ENCODE assay signal across 8 mouse cellular contexts in the genomic region with DNA sequence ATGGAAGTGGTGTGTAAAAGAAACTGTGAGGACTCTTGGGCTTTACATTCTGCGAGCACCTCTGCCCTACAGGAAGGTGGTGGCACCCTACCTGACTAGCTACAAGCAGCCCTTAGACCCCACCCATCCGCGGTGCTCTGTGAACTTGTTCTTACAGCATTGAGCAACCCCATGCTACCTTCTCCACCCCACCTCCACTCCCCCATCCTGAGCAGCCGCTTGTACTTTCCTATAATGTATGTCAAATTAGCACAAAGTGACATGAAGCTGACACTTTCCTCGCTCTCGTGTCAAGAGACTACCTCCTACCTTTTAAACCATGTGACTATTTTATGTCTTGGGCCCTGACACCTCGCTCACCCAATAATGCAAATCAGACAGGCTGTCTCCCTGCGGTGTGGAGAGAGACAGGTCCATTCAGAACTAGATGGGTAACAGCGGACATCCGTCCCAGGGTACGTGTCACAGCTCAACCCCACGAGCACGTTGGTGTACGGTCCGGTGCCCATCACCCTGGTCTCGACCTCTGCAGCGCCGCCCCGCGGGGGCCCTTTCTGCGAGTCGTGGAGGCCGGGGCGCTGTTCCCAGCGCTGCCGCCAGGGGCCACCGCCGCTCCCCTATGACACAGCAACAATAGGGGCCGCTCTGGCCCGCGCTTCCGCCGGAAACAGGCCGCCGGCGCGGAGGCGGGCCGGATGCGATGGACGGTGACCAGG. TPM values are rescaled to one million over a fixed set of nuclear protein-coding genes. Genes with fewer than 3 reads are reported as not detected.
DNase-seq lines count a peak whose midpoint lies in the region; ATAC-seq lines count a peak whose summit lies in the region.

Gene Adrm1, plus strand, starts transcription at position 680 of the 716 bp plus-strand sequence.

- no peaks in the 10 kb centered on the region for H3K27me3 ChIP-seq in hindbrain, embryonic 15.5 days

- ATAC-seq in hindbrain, embryonic 15.5 days (ENCODE audit: low FRiP score, low read depth), result peak; percentile 99

- H3K9me3 ChIP-seq in hindbrain, embryonic 15.5 days, result no peaks in the 10 kb centered on the region

- WGBS in hindbrain, embryonic 15.5 days, result 6% methylated on average over 41 of the region's 41 CpGs

- H3K9ac ChIP-seq in hindbrain, embryonic 15.5 days, result peak within 1 kb of the TSS; percentile 98

- peak within 1 kb of the TSS; percentile 99 for H3K4me3 ChIP-seq in hindbrain, embryonic 15.5 days

- peak within 1 kb of the TSS; percentile 76 for H3K4me2 ChIP-seq in hindbrain, embryonic 15.5 days

- peak; percentile 94 for DNase-seq in R1 (ENCODE audit: low read depth, low spot score)
- DNase-seq in cerebellum, postnatal 25 days, result peak; percentile 99
- DNase-seq in frontal cortex, postnatal 36 days (ENCODE audit: low spot score in 2 of 2), result peak; percentile 96 to 98
- DNase-seq in left cerebral cortex, adult 11 months (ENCODE audit: low spot score), result peak; percentile 98
- peak; percentile 98 to 99 for DNase-seq in lung, postnatal 4 days
- peak; percentile 94 for DNase-seq in retina, postnatal 7 days (ENCODE audit: low read depth, low spot score)
- peak; percentile 98 for DNase-seq in urinary bladder, adult 2 months (ENCODE audit: low spot score)

- peak within 1 kb of the TSS; percentile 96 for H3K27ac ChIP-seq in hindbrain, embryonic 15.5 days (replicated peaks)

- peaks cover 29% of the 10 kb centered on the region for H3K4me1 ChIP-seq in hindbrain, embryonic 15.5 days (replicated peaks)

- H3K36me3 ChIP-seq in hindbrain, embryonic 15.5 days, result peaks cover 23% of the 10 kb centered on the region

RNA-seq across cellular contexts. Expression of gene Adrm1, which starts in this region (rescaled TPM):
- 189 and 207 TPM in 2 replicates for polyA plus RNA-seq in hindbrain, embryonic 15.5 days (2015; fragmentation: Nextera tagmentation; extraction: Ambion mirVana)
- 84.3 and 84.4 TPM in 2 replicates for polyA plus RNA-seq in urinary bladder, adult 2 months (2012; rRNA removed)

Comparison
In these comparisons a context has a peak if more than half of its experiments do, and no peak if none do; other contexts are left out.
1. Peak in every context shown above with its lines: DNase-seq, ATAC-seq, H3K4me3 ChIP-seq and H3K27ac ChIP-seq.